Mouse (Mus musculus): Measurements from ENCODE around the gene Mettl7a1.
"Not testable (repeated sequence)": the region's sequence is repeated elsewhere in the genome, so short reads cannot be mapped to it uniquely, and the experiment has no call there.

- TF ChIP-seq GATA1 (IDR thresholded peaks at IDR 0.05; ENCODE audit: borderline replicate concordance, low read length); FLI1 (IDR thresholded peaks at IDR 0.05; ENCODE audit: low read length): not testable (repeated sequence)
Observed at GRCm38 (mm10) chr15:100318014-100318671, 14.2 kb downstream of the Mettl7a1 start.
